Mouse (Mus musculus): Measurements from ENCODE around the gene Srrm2. TPM values are rescaled to one million over a fixed set of nuclear protein-coding genes. Genes with fewer than 3 reads are reported as not detected.

Gene Srrm2
- polyA plus RNA-seq, 1 experiment from 2014 or later = 521 TPM

DNA sequence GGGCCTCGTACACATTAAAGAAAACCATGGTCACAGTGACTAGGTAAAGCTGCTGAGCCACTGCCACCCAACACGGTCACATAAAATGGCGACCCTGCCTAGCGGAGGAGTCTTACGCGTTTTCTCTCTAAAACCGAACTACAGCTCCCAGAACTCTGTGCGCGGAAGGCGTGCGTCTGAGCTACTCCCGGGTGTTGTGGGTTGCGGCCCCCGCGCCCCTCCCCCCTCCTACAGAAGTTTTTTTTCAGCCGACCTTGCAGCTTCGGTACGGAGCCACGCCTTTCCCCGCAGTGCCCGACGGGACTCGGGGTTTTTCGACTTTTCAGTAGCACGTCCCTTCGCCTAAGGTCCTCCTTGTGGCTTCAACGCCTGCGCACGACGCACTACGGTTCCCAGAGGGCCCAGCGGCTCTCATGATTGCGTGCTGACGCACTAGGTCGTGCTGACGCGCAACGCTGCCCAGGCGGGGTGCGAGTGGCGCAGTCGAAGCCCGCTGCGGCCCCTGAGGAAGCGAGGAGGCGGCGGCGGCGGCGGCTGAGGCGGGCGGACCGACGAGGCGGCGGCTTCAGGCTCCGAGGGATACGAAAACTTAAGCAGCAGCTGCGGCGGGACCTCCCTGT lies 12.5 kb downstream of the Srrm2 start:
- H3K9ac ChIP-seq (replicated peaks; ENCODE audit: low read depth, low read length) = peak overlapping the region; percentile 97
- H3K4me2 ChIP-seq (replicated peaks; ENCODE audit: low read depth, low read length) = peak overlapping the region; percentile 58
- peak; percentile 98 for ATAC-seq (ENCODE audit: insufficient number of reproducible peaks, insufficient read depth, low FRiP score, low read depth)
- no peaks in the 10 kb centered on the region for H3K27me3 ChIP-seq (ENCODE audit: control insufficient read depth, insufficient read depth, low read length)
- peak overlapping the region; percentile 90 for H3K27ac ChIP-seq (ENCODE audit: low read length)
- H3K4me1 ChIP-seq (ENCODE audit: control insufficient read depth, insufficient read depth, low read length) = peaks cover 21% of the 10 kb centered on the region; the same call in 1 of the 2 replicates
- WGBS = under 1% methylated on average over 60 of the region's 60 CpGs
- peak overlapping the region; percentile 100 for H3K4me3 ChIP-seq (ENCODE audit: low read depth, low read length)
- H3K9me3 ChIP-seq (ENCODE audit: control insufficient read depth, low read depth, low read length) = no peaks in the 10 kb centered on the region
- H3K36me3 ChIP-seq (ENCODE audit: control insufficient read depth, insufficient read depth, low read length) = peaks cover 10% of the 10 kb centered on the region

DNA sequence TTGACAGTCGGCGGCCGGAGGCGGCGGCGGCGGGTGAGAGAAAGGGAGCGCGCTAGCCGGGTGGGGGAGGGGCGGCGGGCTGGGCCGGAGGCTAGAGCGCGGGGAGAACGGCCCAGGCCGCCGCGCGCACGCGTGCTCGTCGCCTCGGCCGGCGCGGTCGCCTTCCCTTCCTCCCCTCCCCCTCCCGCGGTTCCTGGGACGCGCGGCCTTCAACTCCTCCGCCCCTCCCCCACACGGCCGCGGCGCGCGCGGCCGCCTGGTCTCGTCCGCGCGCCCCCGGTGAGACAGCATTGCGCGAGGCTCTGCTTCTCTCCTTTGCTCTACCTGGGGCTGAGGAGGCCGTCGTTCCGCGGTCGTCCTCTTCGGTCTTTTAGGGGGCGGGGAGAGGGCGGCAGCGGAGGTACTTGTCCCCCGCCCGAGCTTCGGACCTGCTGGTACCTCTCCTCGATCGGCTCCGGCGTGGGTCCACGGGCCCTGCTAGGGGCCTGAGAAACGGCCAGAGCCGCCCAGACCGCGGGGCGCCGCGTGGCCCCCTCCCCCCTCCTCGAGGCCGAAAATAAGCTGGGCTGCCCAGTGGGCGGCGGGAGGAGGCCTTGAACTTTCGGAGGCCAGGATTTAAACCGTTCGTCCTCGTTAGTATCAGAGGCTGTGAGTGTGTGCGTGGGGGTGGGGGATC lies 13.2 kb downstream of the Srrm2 start:
- Histone ChIP-seq H3K9ac (replicated peaks; ENCODE audit: low read depth, low read length) (peak overlapping the region; percentile 97), H3K27me3 (ENCODE audit: control insufficient read depth, insufficient read depth, low read length) (no peaks in the 10 kb centered on the region), H3K4me2 (replicated peaks; ENCODE audit: low read depth, low read length) (peak overlapping the region; percentile 91), H3K36me3 (ENCODE audit: control insufficient read depth, insufficient read depth, low read length) (peaks cover 16% of the 10 kb centered on the region), H3K27ac (ENCODE audit: low read length) (peak overlapping the region; percentile 90), H3K4me1 (ENCODE audit: control insufficient read depth, insufficient read depth, low read length) (peaks cover 21% of the 10 kb centered on the region; the same call in 1 of the 2 replicates), H3K4me3 (ENCODE audit: low read depth, low read length) (peak overlapping the region; percentile 100), H3K9me3 (ENCODE audit: control insufficient read depth, low read depth, low read length) (no peaks in the 10 kb centered on the region)
- ATAC-seq (ENCODE audit: insufficient number of reproducible peaks, insufficient read depth, low FRiP score, low read depth) = peak; percentile 59
- WGBS = under 1% methylated on average over 67 of the region's 83 CpGs

DNA sequence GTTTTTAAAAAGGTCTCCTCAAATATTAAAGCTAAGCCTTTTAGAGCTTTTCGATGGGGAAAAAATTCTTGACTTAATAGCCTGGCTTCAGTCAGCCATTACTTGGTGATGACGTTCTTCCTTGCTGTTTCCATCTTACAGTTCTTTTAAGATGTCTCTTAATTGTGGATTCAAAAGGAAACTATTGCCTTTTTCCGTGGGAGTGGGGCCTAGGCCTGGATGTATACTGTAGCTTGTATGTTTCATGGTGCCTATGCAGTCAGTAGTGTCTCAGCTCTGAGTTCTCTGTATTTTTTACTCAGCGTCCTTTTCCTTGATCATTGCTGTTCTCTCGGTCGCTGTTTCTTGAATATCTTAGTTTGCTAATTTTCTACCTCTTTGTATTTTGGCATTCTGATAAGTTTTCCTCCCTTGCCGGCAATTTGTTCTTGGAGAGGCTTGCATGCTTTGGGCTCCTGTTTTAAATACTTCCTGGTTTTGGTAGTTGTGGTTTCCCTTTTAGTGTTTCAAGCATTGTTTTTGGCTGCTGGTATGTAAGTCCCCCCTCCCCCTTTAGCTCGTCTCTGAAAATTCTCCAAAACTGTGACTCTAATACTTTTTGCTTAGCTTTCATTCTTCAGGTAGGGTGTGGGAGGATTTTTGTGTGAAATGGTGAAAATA lies 14.2 kb downstream of the Srrm2 start:
- peaks cover 27% of the 10 kb centered on the region for H3K36me3 ChIP-seq (ENCODE audit: control insufficient read depth, insufficient read depth, low read length)

DNA sequence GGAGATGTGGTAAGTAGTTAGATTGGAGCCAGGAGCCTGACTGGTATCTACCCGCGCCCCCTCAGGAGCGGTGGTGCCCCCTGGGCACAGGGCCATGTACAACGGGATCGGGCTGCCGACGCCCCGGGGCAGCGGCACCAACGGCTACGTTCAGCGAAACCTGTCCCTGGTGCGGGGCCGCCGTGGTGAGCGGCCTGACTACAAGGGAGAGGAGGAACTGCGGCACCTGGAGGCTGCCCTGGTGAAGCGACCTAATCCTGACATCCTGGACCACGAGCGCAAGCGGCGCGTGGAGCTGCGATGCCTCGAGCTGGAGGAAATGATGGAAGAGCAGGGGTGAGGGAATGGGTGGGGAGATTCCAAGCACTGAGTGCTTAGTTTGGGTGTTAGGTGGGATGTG lies 16.5 kb downstream of the Srrm2 start:
- no peak for ATAC-seq (ENCODE audit: insufficient number of reproducible peaks, insufficient read depth, low FRiP score, low read depth)
- H3K4me1 ChIP-seq (ENCODE audit: control insufficient read depth, insufficient read depth, low read length) = peaks cover 21% of the 10 kb centered on the region; the same call in 1 of the 2 replicates
- peak overlapping the region; percentile 91; the same call in 1 of the 2 replicates for H3K4me2 ChIP-seq (replicated peaks; ENCODE audit: low read depth, low read length)
- H3K27me3 ChIP-seq (ENCODE audit: control insufficient read depth, insufficient read depth, low read length) = no peaks in the 10 kb centered on the region
- H3K27ac ChIP-seq (ENCODE audit: low read length) = no peak overlapping the region
- 74% methylated on average over 25 of the region's 25 CpGs for WGBS
- peaks cover 47% of the 10 kb centered on the region for H3K36me3 ChIP-seq (ENCODE audit: control insufficient read depth, insufficient read depth, low read length)
- no peak overlapping the region; the same call in 1 of the 2 replicates for H3K9ac ChIP-seq (replicated peaks; ENCODE audit: low read depth, low read length)
- H3K4me3 ChIP-seq (ENCODE audit: low read depth, low read length) = no peak overlapping the region; the same call in 1 of the 2 replicates
- H3K9me3 ChIP-seq (ENCODE audit: control insufficient read depth, low read depth, low read length) = no peaks in the 10 kb centered on the region

More for the DNA sequence above, 14.2 kb downstream of the Srrm2 start:
- Histone ChIP-seq H3K9me3 (ENCODE audit: control insufficient read depth, low read depth, low read length) (no peaks in the 10 kb centered on the region), H3K27me3 (ENCODE audit: control insufficient read depth, insufficient read depth, low read length) (no peaks in the 10 kb centered on the region), H3K4me3 (ENCODE audit: low read depth, low read length) (peak overlapping the region; percentile 100), H3K27ac (ENCODE audit: low read length) (no peak overlapping the region; the same call in 1 of the 2 replicates), H3K9ac (replicated peaks; ENCODE audit: low read depth, low read length) (peak overlapping the region; percentile 97), H3K4me2 (replicated peaks; ENCODE audit: low read depth, low read length) (peak overlapping the region; percentile 91), H3K4me1 (ENCODE audit: control insufficient read depth, insufficient read depth, low read length) (peaks cover 21% of the 10 kb centered on the region; the same call in 1 of the 2 replicates)
- under 1% methylated on average over 8 of the region's 8 CpGs for WGBS
- no peak for ATAC-seq (ENCODE audit: insufficient number of reproducible peaks, insufficient read depth, low FRiP score, low read depth)

DNA sequence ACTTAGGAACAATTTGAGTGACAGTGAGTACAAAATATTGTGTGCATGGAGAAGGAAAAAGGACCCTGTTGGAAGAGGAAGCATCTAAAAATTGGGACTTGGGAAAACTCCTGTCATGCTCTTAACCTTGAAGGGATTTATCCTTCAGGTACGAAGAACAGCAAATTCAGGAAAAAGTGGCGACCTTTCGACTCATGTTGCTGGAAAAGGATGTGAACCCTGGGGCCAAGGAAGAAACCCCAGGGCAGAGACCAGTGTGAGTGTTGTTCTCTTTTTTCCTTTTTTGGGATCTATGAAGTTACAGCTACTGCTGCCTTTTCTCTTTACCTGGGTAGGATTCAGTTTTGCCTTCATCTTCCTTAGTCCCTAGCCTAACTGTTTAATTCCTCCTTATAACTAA lies 17.6 kb downstream of the Srrm2 start:
- Histone ChIP-seq H3K27me3 (ENCODE audit: control insufficient read depth, insufficient read depth, low read length) (no peaks in the 10 kb centered on the region), H3K27ac (ENCODE audit: low read length) (no peak overlapping the region), H3K4me2 (replicated peaks; ENCODE audit: low read depth, low read length) (no peak overlapping the region), H3K4me1 (ENCODE audit: control insufficient read depth, insufficient read depth, low read length) (peaks cover 21% of the 10 kb centered on the region; the same call in 1 of the 2 replicates), H3K36me3 (ENCODE audit: control insufficient read depth, insufficient read depth, low read length) (peaks cover 57% of the 10 kb centered on the region), H3K9ac (replicated peaks; ENCODE audit: low read depth, low read length) (no peak overlapping the region), H3K4me3 (ENCODE audit: low read depth, low read length) (no peak overlapping the region), H3K9me3 (ENCODE audit: control insufficient read depth, low read depth, low read length) (no peaks in the 10 kb centered on the region)
- ATAC-seq (ENCODE audit: insufficient number of reproducible peaks, insufficient read depth, low FRiP score, low read depth) = no peak
- 89% methylated on average over 3 of the region's 3 CpGs for WGBS

DNA sequence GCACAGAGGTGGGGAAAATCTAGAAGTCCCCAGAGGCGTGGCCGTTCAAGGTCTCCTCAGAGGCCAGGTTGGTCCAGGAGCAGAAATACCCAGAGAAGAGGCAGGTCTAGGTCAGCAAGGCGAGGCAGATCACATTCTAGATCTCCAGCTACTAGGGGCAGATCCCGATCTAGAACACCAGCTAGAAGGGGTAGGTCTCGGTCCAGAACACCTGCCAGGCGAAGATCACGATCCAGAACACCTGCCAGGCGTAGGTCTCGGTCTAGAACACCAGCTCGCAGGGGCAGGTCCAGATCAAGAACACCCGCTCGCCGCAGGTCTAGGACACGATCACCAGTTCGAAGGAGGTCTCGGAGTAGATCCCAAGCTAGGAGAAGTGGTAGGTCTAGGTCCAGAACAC lies 25.3 kb downstream of the Srrm2 start:
- Histone ChIP-seq H3K4me3 (ENCODE audit: low read depth, low read length) (no peak overlapping the region), H3K27me3 (ENCODE audit: control insufficient read depth, insufficient read depth, low read length) (no peaks in the 10 kb centered on the region), H3K9me3 (ENCODE audit: control insufficient read depth, low read depth, low read length) (peaks cover 21% of the 10 kb centered on the region; the same call in 1 of the 2 replicates), H3K9ac (replicated peaks; ENCODE audit: low read depth, low read length) (no peak overlapping the region), H3K4me2 (replicated peaks; ENCODE audit: low read depth, low read length) (no peak overlapping the region), H3K27ac (ENCODE audit: low read length) (no peak overlapping the region), H3K4me1 (ENCODE audit: control insufficient read depth, insufficient read depth, low read length) (no peaks in the 10 kb centered on the region), H3K36me3 (ENCODE audit: control insufficient read depth, insufficient read depth, low read length) (peaks cover 94% of the 10 kb centered on the region)
- ATAC-seq (ENCODE audit: insufficient number of reproducible peaks, insufficient read depth, low FRiP score, low read depth) = no peak
- 98% methylated on average over 16 of the region's 16 CpGs for WGBS

DNA sequence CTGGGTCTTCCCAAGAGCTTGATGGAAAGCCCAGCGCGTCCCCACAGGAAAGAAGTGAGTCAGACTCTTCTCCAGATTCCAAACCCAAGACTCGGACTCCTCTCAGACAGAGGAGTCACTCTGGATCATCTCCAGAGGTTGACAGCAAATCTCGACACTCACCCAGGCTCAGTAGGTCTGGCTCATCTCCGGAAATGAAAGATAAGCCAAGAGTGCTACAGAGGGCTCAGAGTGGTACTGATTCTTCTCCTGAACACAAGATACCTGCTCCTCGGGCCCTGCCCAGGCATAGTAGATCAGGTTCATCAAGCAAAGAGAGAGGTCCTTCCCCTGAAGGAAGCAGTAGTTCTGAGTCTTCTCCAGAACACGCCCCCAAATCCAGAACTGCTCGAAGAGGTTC lies 28.2 kb downstream of the Srrm2 start:
- H3K27ac ChIP-seq (ENCODE audit: low read length) = no peak overlapping the region
- no peak overlapping the region for H3K9ac ChIP-seq (replicated peaks; ENCODE audit: low read depth, low read length)
- peaks cover 99% of the 10 kb centered on the region for H3K36me3 ChIP-seq (ENCODE audit: control insufficient read depth, insufficient read depth, low read length)
- no peak overlapping the region for H3K4me3 ChIP-seq (ENCODE audit: low read depth, low read length)
- no peak for ATAC-seq (ENCODE audit: insufficient number of reproducible peaks, insufficient read depth, low FRiP score, low read depth)
- no peak overlapping the region for H3K4me2 ChIP-seq (replicated peaks; ENCODE audit: low read depth, low read length)
- WGBS = 98% methylated on average over 8 of the region's 8 CpGs
- H3K4me1 ChIP-seq (ENCODE audit: control insufficient read depth, insufficient read depth, low read length) = no peaks in the 10 kb centered on the region
- H3K27me3 ChIP-seq (ENCODE audit: control insufficient read depth, insufficient read depth, low read length) = no peaks in the 10 kb centered on the region
- peaks cover 21% of the 10 kb centered on the region; the same call in 1 of the 2 replicates for H3K9me3 ChIP-seq (ENCODE audit: control insufficient read depth, low read depth, low read length)

DNA sequence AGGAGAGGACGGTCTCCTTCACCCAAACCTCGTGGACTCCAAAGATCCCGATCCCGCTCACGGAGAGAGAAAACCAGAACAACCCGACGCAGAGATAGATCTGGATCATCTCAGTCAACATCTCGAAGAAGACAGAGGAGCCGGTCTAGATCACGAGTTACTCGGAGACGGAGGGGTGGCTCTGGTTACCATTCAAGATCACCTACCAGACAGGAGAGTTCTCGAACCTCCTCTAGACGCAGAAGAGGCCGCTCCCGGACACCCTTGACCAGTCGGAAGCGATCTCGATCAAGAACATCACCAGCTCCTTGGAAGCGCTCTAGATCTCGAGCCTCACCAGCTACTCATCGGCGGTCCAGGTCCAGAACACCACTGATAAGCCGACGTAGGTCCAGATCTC lies 28.9 kb downstream of the Srrm2 start:
- H3K9me3 ChIP-seq (ENCODE audit: control insufficient read depth, low read depth, low read length) = peaks cover 21% of the 10 kb centered on the region; the same call in 1 of the 2 replicates
- no peaks in the 10 kb centered on the region for H3K27me3 ChIP-seq (ENCODE audit: control insufficient read depth, insufficient read depth, low read length)
- H3K4me3 ChIP-seq (ENCODE audit: low read depth, low read length) = no peak overlapping the region
- no peak overlapping the region for H3K9ac ChIP-seq (replicated peaks; ENCODE audit: low read depth, low read length)
- WGBS = 98% methylated on average over 25 of the region's 25 CpGs
- no peaks in the 10 kb centered on the region for H3K4me1 ChIP-seq (ENCODE audit: control insufficient read depth, insufficient read depth, low read length)
- peaks cover 97% of the 10 kb centered on the region for H3K36me3 ChIP-seq (ENCODE audit: control insufficient read depth, insufficient read depth, low read length)
- H3K27ac ChIP-seq (ENCODE audit: low read length) = no peak overlapping the region
- ATAC-seq (ENCODE audit: insufficient number of reproducible peaks, insufficient read depth, low FRiP score, low read depth) = no peak
- H3K4me2 ChIP-seq (replicated peaks; ENCODE audit: low read depth, low read length) = no peak overlapping the region
